In the genomic region with DNA sequence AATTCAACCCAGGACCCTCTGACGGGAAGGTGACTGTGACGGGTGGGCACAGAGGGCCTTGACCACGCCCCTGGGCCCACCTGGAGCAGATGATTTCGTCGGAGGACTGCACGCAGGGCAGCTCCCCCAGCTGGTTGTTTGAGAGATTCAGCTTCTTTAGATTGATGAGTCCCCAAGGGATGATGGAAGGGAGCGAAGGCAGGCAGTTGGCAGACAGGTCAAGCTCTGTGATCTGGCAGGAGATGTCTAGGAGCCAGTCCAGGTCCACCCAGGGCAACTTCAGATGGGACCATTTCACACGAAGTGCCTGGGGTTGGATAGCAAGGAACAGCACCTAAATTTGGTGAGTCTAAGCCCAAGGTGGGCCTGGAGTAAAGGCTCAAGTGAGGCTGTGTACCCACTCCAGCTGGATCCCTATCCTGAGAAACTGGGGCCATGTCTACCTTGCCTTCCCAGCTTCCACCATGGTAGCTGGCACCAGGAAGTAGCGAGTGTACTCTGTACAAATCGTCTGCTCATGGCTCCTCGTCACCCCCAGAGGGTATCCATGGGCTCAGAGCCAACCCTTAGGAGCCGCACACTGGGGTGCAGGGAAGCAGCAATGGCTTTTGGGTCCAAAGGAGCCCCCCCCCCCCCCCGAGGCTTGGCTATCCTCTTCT, we compare ENCODE assay signal across 13 mouse cellular contexts. TPM values are rescaled to one million over a fixed set of nuclear protein-coding genes. Genes with fewer than 3 reads are reported as not detected.
DNase-seq lines count a peak whose midpoint lies in the region; ATAC-seq and TF ChIP-seq lines count a peak whose summit lies in the region.
"Had no signal": no experiment of that assay in that cellular context is flagged by ENCODE, and none has a peak within 500 bp of the region (broad histone marks: within the 10 kb centered on the region; RNA-seq: fewer than 3 reads in every experiment).

No protein-coding gene starts in this region.

- H3K9ac ChIP-seq in forebrain, embryonic 15.5 days (replicated peaks): no peak overlapping the region
- no peak overlapping the region for H3K9ac ChIP-seq in forebrain, embryonic 16.5 days (replicated peaks; ENCODE audit: low read depth, low read length)
- H3K9ac ChIP-seq in limb, embryonic 15.5 days: no peak overlapping the region
- H3K9ac ChIP-seq in liver, postnatal 0 days (replicated peaks): no peak overlapping the region; the same call in 1 of the 2 replicates
- H3K9ac ChIP-seq: embryonic facial prominence, embryonic 13.5 days; forebrain, postnatal 0 days had no signal

- 0 out of 2 replicates have a peak, but pooled peaks have one; percentile 24 for ATAC-seq in forebrain, embryonic 15.5 days (replicated peaks)
- ATAC-seq in forebrain, embryonic 16.5 days: no peak
- 0 out of 2 replicates have a peak, but pooled peaks have one; percentile 33 for ATAC-seq in limb, embryonic 15.5 days (ENCODE audit: insufficient number of reproducible peaks, low FRiP score, low TSS enrichment, low read depth)
- peak; percentile 24; the same call in 1 of the 2 replicates for ATAC-seq in liver, postnatal 0 days
- ATAC-seq: forebrain, postnatal 0 days; inflammation-experienced regulatory T-cells, adult 6 months had no signal

- DNase-seq in limb, embryonic 10.5 days (ENCODE audit: low spot score): no peak
- no peak for DNase-seq in liver, postnatal 0 days
- no peak for DNase-seq in ovary, postnatal 10 days (ENCODE audit: low spot score)
- DNase-seq in cerebellum, adult 2 months: no peak
- DNase-seq: forebrain, postnatal 0 days; spleen, adult 18-20 months; thymus, adult 2 months had no signal

- H3K4me3 ChIP-seq in forebrain, embryonic 15.5 days: no peak overlapping the region
- H3K4me3 ChIP-seq in forebrain, embryonic 16.5 days (replicated peaks; ENCODE audit: low read length): no peak overlapping the region
- no peak overlapping the region for H3K4me3 ChIP-seq in limb, embryonic 15.5 days
- no peak overlapping the region for H3K4me3 ChIP-seq in limb, embryonic 10.5 days
- no peak overlapping the region for H3K4me3 ChIP-seq in brown adipose tissue, adult 24 weeks (ENCODE audit: insufficient read depth, low read depth, low read length)
- H3K4me3 ChIP-seq in liver, postnatal 0 days (ENCODE audit: low read depth, low read length): no peak overlapping the region
- H3K4me3 ChIP-seq in cerebellum, adult 2 months (replicated peaks; ENCODE audit: insufficient read depth, low read depth, low read length): no peak overlapping the region
- H3K4me3 ChIP-seq: embryonic facial prominence, embryonic 13.5 days had no signal

- no peaks in the 10 kb centered on the region for H3K27me3 ChIP-seq in forebrain, embryonic 15.5 days
- H3K27me3 ChIP-seq in forebrain, embryonic 16.5 days (replicated peaks; ENCODE audit: control insufficient read depth, insufficient read depth, low read length): no peaks in the 10 kb centered on the region
- no peaks in the 10 kb centered on the region for H3K27me3 ChIP-seq in limb, embryonic 15.5 days
- no peaks in the 10 kb centered on the region for H3K27me3 ChIP-seq in limb, embryonic 10.5 days (ENCODE audit: low read depth, poor library complexity, severe bottlenecking)
- H3K27me3 ChIP-seq in liver, postnatal 0 days (ENCODE audit: insufficient read depth, low read length): no peaks in the 10 kb centered on the region
- H3K27me3 ChIP-seq in cerebellum, adult 2 months (ENCODE audit: control insufficient read depth, insufficient read depth, low read length): no peaks in the 10 kb centered on the region
- H3K27me3 ChIP-seq: embryonic facial prominence, embryonic 13.5 days had no signal

- no peaks in the 10 kb centered on the region for H3K9me3 ChIP-seq in forebrain, embryonic 15.5 days
- no peaks in the 10 kb centered on the region for H3K9me3 ChIP-seq in forebrain, embryonic 16.5 days (ENCODE audit: control insufficient read depth, low read length)
- H3K9me3 ChIP-seq in limb, embryonic 15.5 days: no peaks in the 10 kb centered on the region
- no peaks in the 10 kb centered on the region for H3K9me3 ChIP-seq in limb, embryonic 10.5 days (replicated peaks)
- H3K9me3 ChIP-seq in liver, postnatal 0 days (ENCODE audit: low read length): no peaks in the 10 kb centered on the region
- H3K9me3 ChIP-seq: embryonic facial prominence, embryonic 13.5 days had no signal

- no peak overlapping the region for H3K27ac ChIP-seq in forebrain, embryonic 15.5 days (replicated peaks)
- no peak overlapping the region for H3K27ac ChIP-seq in forebrain, embryonic 16.5 days (ENCODE audit: low read length)
- no peak overlapping the region for H3K27ac ChIP-seq in limb, embryonic 15.5 days
- no peak overlapping the region for H3K27ac ChIP-seq in limb, embryonic 10.5 days
- H3K27ac ChIP-seq in brown adipose tissue, adult 24 weeks (replicated peaks; ENCODE audit: low read depth, low read length): peak overlapping the region; percentile 33
- H3K27ac ChIP-seq in liver, postnatal 0 days (ENCODE audit: low read depth): peak overlapping the region; percentile 70
- H3K27ac ChIP-seq in cerebellum, adult 2 months (ENCODE audit: insufficient read depth, low read length): no peak overlapping the region
- H3K27ac ChIP-seq: embryonic facial prominence, embryonic 13.5 days had no signal

- no peak for TF ChIP-seq POLR2A in cerebellum, adult 2 months (IDR thresholded peaks at IDR 0.05; ENCODE audit: borderline replicate concordance, insufficient read depth, low read length)

- WGBS in forebrain, embryonic 15.5 days: 72% methylated on average over 13 of the region's 13 CpGs
- WGBS in forebrain, embryonic 16.5 days: 75% methylated on average over 13 of the region's 13 CpGs
- WGBS in limb, embryonic 15.5 days: 78% methylated on average over 13 of the region's 13 CpGs
- WGBS in limb, embryonic 10.5 days: 80% methylated on average over 13 of the region's 13 CpGs
- WGBS in liver, postnatal 0 days (ENCODE audit: insufficient replicate concordance): 64% methylated on average over 13 of the region's 13 CpGs
- WGBS in cerebellum, adult 2 months: 54% methylated on average over 13 of the region's 13 CpGs

- H3K4me2 ChIP-seq in forebrain, embryonic 15.5 days (replicated peaks): no peak overlapping the region
- H3K4me2 ChIP-seq in forebrain, embryonic 16.5 days (ENCODE audit: low read length): no peak overlapping the region
- H3K4me2 ChIP-seq in limb, embryonic 15.5 days: no peak overlapping the region
- H3K4me2 ChIP-seq in liver, postnatal 0 days (ENCODE audit: low read depth, low read length): peak overlapping the region; percentile 27; the same call in 1 of the 2 replicates
- H3K4me2 ChIP-seq: embryonic facial prominence, embryonic 13.5 days had no signal

- no peaks in the 10 kb centered on the region for H3K36me3 ChIP-seq in forebrain, embryonic 15.5 days
- H3K36me3 ChIP-seq in forebrain, embryonic 16.5 days (ENCODE audit: control insufficient read depth, insufficient read depth): no peaks in the 10 kb centered on the region
- H3K36me3 ChIP-seq in limb, embryonic 15.5 days: peaks cover 19% of the 10 kb centered on the region; the same call in 1 of the 2 replicates
- H3K36me3 ChIP-seq in limb, embryonic 10.5 days: no peaks in the 10 kb centered on the region
- H3K36me3 ChIP-seq in liver, postnatal 0 days (replicated peaks; ENCODE audit: insufficient read depth, low read length): peaks cover 10% of the 10 kb centered on the region

- TF ChIP-seq CTCF in liver, postnatal 0 days (IDR thresholded peaks at IDR 0.05; ENCODE audit: low read depth): no peak
- TF ChIP-seq CTCF in cerebellum, adult 2 months (IDR thresholded peaks at IDR 0.05; ENCODE audit: borderline replicate concordance, insufficient read depth, low read depth, low read length): no peak

- TF ChIP-seq EP300 in liver, postnatal 0 days (IDR thresholded peaks at IDR 0.05; ENCODE audit: low read depth): no peak

- H3K4me1 ChIP-seq in forebrain, embryonic 15.5 days: 0 out of 2 replicates have a peak, but pooled peaks cover 6% of the 10 kb centered on the region
- H3K4me1 ChIP-seq in forebrain, embryonic 16.5 days (replicated peaks; ENCODE audit: control insufficient read depth, insufficient read depth, low read length): no peaks in the 10 kb centered on the region
- H3K4me1 ChIP-seq in limb, embryonic 15.5 days: peaks cover 22% of the 10 kb centered on the region
- H3K4me1 ChIP-seq in limb, embryonic 10.5 days: no peaks in the 10 kb centered on the region
- peaks cover 10% of the 10 kb centered on the region for H3K4me1 ChIP-seq in brown adipose tissue, adult 24 weeks (ENCODE audit: control insufficient read depth, insufficient read depth, insufficient read length, low read length)
- H3K4me1 ChIP-seq in liver, postnatal 0 days (ENCODE audit: insufficient read depth): peaks cover 19% of the 10 kb centered on the region
- peaks cover 3% of the 10 kb centered on the region; the same call in 1 of the 2 replicates for H3K4me1 ChIP-seq in cerebellum, adult 2 months (ENCODE audit: control insufficient read depth, insufficient read depth, low read length)

RNA-seq across cellular contexts. Expression of gene Gm10974, which starts 57.0 kb away (rescaled TPM):
- not detected in 2 replicates for polyA plus RNA-seq in forebrain, embryonic 15.5 days (2015; fragmentation: Nextera tagmentation; extraction: Ambion mirVana)
- polyA plus RNA-seq in forebrain, embryonic 16.5 days (2015; fragmentation: Nextera tagmentation; extraction: Ambion mirVana): not detected in 2 replicates
- polyA plus RNA-seq in limb, embryonic 15.5 days (2015; fragmentation: Nextera tagmentation; extraction: Ambion mirVana): not detected in 2 replicates
- not detected in 2 replicates for polyA plus RNA-seq in limb, embryonic 10.5 days (2016; fragmentation: Nextera tagmentation; extraction: Ambion mirVana)
- polyA plus RNA-seq in brown adipose tissue, adult 24 weeks (2012; ENCODE audit: insufficient read depth, insufficient read length, missing spikeins): not detected in 2 replicates
- not detected in 2 replicates for polyA plus RNA-seq in liver, postnatal 0 days (2015; fragmentation: Nextera tagmentation; extraction: Ambion mirVana)
- polyA plus RNA-seq in cerebellum, adult 2 months (2012; rRNA removed): not detected in 2 replicates
- polyA plus RNA-seq: embryonic facial prominence, embryonic 13.5 days; forebrain, postnatal 0 days; inflammation-experienced regulatory T-cells, adult 6 months; thymus, adult 2 months had no signal

Comparison
In these comparisons a context has a peak if more than half of its experiments do, and no peak if none do; other contexts are left out.
1. H3K27ac ChIP-seq: peak in brown adipose tissue, adult 24 weeks (single experiment) and liver, postnatal 0 days (single experiment); none in forebrain, embryonic 15.5 days (single experiment), forebrain, embryonic 16.5 days (single experiment), limb, embryonic 15.5 days (single experiment), limb, embryonic 10.5 days (single experiment) and cerebellum, adult 2 months (single experiment).